Mouse (Mus musculus) MEL (cell line): ENCODE results near the gene Notch4. TPM values are rescaled to one million over a fixed set of nuclear protein-coding genes. Genes with fewer than 3 reads are reported as not detected.

ENCODE experiments used
- DNase-seq: peaks from one replicate; pipeline ENCODE4 v3.0.0; 2011; ENCODE audit warnings: low read depth, low spot score
- H3K27ac ChIP-seq: 2 replicates; pipeline ENCODE4 v1.5.1; 2012; ENCODE audit warnings: low read depth, mild to moderate bottlenecking, control low read depth, low read length, moderate library complexity; ENCODE audit not compliant: control insufficient read depth
- H3K27me3 ChIP-seq, 2 experiments: fragments of 150-350 bp in 1 of 2; sonication (generic) in 1 of 2; 2 replicates each; pipeline ENCODE4 v1.6.1; 2012; ENCODE audit warnings: low read length in 2 of 2, mild to moderate bottlenecking in 2 of 2, improper control_type of control experiment in 1 of 2, moderate library complexity in 1 of 2; ENCODE audit not compliant: insufficient read depth in 2 of 2, control insufficient read depth in 1 of 2
- H3K36me3 ChIP-seq, 2 experiments: 2 replicates each; pipeline ENCODE4 v1.6.1; 2012 to 2014; ENCODE audit warnings: low read length in 2 of 2, improper control_type of control experiment in 1 of 2, inconsistent platforms in 1 of 2, mild to moderate bottlenecking in 1 of 2; ENCODE audit not compliant: insufficient read depth in 2 of 2, control insufficient read depth in 1 of 2
- H3K4me1 ChIP-seq, 2 experiments: fragments of 150-350 bp in 1 of 2; sonication (generic) in 1 of 2; 2 replicates each; pipeline ENCODE4 v1.6.1; 2012; ENCODE audit warnings: low read length in 2 of 2, improper control_type of control experiment in 1 of 2, mild to moderate bottlenecking in 1 of 2; ENCODE audit not compliant: insufficient read depth in 2 of 2, control insufficient read depth in 1 of 2
- H3K4me3 ChIP-seq, 2 experiments: fragments of 150-350 bp in 1 of 2; sonication (generic) in 1 of 2; 2 replicates each; pipeline ENCODE4 v1.5.1; 2012; ENCODE audit warnings: low read depth in 2 of 2, low read length in 2 of 2, mild to moderate bottlenecking in 2 of 2, moderate library complexity in 2 of 2, control low read depth in 1 of 2, improper control_type of control experiment in 1 of 2; ENCODE audit not compliant: control insufficient read depth in 1 of 2, insufficient read depth in 1 of 2
- H3K79me2 ChIP-seq: 2 replicates; pipeline ENCODE4 v1.6.1; 2012; ENCODE audit warnings: mild to moderate bottlenecking, low read length, moderate library complexity; ENCODE audit not compliant: control insufficient read depth, poor library complexity, insufficient read depth
- H3K9ac ChIP-seq: 2 replicates; pipeline ENCODE4 v1.6.1; 2012; ENCODE audit warnings: low read depth, mild to moderate bottlenecking, control low read depth, low read length, moderate library complexity; ENCODE audit not compliant: control insufficient read depth, poor library complexity, severe bottlenecking
- H3K9me3 ChIP-seq: fragments of 150-350 bp; sonication (generic); replicated peaks from 2 replicates; pipeline ENCODE4 v1.6.1; 2012; ENCODE audit warnings: mild to moderate bottlenecking, low read length, improper control_type of control experiment, moderate library complexity; ENCODE audit not compliant: insufficient read depth
- CTCF ChIP-seq, 3 experiments: IDR thresholded peaks in 2 of 3; conservative IDR thresholded peaks in 1 of 3; 2 replicates each; pipeline ENCODE4 v1.5.1; 2011 to 2012; ENCODE audit warnings: low read length in 3 of 3, low read depth in 2 of 3, mild to moderate bottlenecking in 2 of 3, improper control_type of control experiment in 1 of 3, inconsistent platforms in 1 of 3, mixed read lengths in 1 of 3, moderate library complexity in 1 of 3; ENCODE audit not compliant: control insufficient read depth in 1 of 3, insufficient read depth in 1 of 3, poor library complexity in 1 of 3, severe bottlenecking in 1 of 3
- E2F4 ChIP-seq: IDR thresholded peaks from 2 replicates; pipeline ENCODE4 v1.6.1; 2011; ENCODE audit warnings: low read depth, low read length, improper control_type of control experiment, borderline replicate concordance
- ELF1 ChIP-seq: IDR thresholded peaks from 2 replicates; pipeline ENCODE4 v1.6.1; 2014; ENCODE audit warnings: low read depth, mild to moderate bottlenecking, inconsistent platforms, low read length, improper control_type of control experiment, moderate library complexity
- GATA1 ChIP-seq: IDR thresholded peaks from 2 replicates; pipeline ENCODE4 v1.6.1; 2011; ENCODE audit warnings: low read depth, low read length, improper control_type of control experiment
- HCFC1 ChIP-seq: IDR thresholded peaks from 2 replicates; pipeline ENCODE4 v1.6.1; 2012; ENCODE audit warnings: low read depth, mild to moderate bottlenecking, inconsistent platforms, low read length, improper control_type of control experiment, moderate library complexity
- MAFK ChIP-seq: IDR thresholded peaks from 2 replicates; pipeline ENCODE4 v1.6.1; 2011; ENCODE audit warnings: low read depth, mild to moderate bottlenecking, low read length, improper control_type of control experiment, borderline replicate concordance
- MAX ChIP-seq: IDR thresholded peaks from 2 replicates; pipeline ENCODE4 v1.6.1; 2011; ENCODE audit warnings: low read length, improper control_type of control experiment
- MEF2A ChIP-seq: IDR thresholded peaks from 2 replicates; pipeline ENCODE4 v1.6.1; 2014; ENCODE audit warnings: low read depth, mild to moderate bottlenecking, inconsistent platforms, low read length, improper control_type of control experiment; ENCODE audit not compliant: poor library complexity, insufficient replicate concordance, severe bottlenecking; ENCODE audit errors: extremely low read depth
- NELFE ChIP-seq: IDR thresholded peaks from 2 replicates; pipeline ENCODE4 v1.6.1; 2011; ENCODE audit warnings: low read depth, low read length, improper control_type of control experiment
- POLR2A ChIP-seq, 2 experiments: IDR thresholded peaks; 2 replicates each; pipeline ENCODE4 v1.6.1; 2011 to 2012; ENCODE audit warnings: low read length in 2 of 2, mild to moderate bottlenecking in 2 of 2, control low read depth in 1 of 2, improper control_type of control experiment in 1 of 2, low read depth in 1 of 2, moderate library complexity in 1 of 2; ENCODE audit not compliant: control insufficient read depth in 1 of 2, insufficient read depth in 1 of 2, poor library complexity in 1 of 2
- POLR2AphosphoS2 ChIP-seq: IDR thresholded peaks from 2 replicates; pipeline ENCODE4 v1.6.1; 2011; ENCODE audit warnings: low read length, improper control_type of control experiment
- RCOR1 ChIP-seq: IDR thresholded peaks from 2 replicates; pipeline ENCODE4 v1.6.1; 2012; ENCODE audit warnings: low read depth, mild to moderate bottlenecking, inconsistent platforms, low read length, improper control_type of control experiment
- SIN3A ChIP-seq: IDR thresholded peaks from 2 replicates; pipeline ENCODE4 v1.6.1; 2012; ENCODE audit warnings: low read length, improper control_type of control experiment, inconsistent platforms
- SMC3 ChIP-seq: IDR thresholded peaks from 2 replicates; pipeline ENCODE4 v1.6.1; 2011; ENCODE audit warnings: low read depth, low read length, improper control_type of control experiment
- TAL1 ChIP-seq: IDR thresholded peaks from 2 replicates; pipeline ENCODE4 v1.6.1; 2012; ENCODE audit warnings: mild to moderate bottlenecking, inconsistent platforms, low read length, moderate library complexity, mixed read lengths
- USF1 ChIP-seq: IDR thresholded peaks from 2 replicates; pipeline ENCODE4 v1.6.1; 2014; ENCODE audit warnings: low read depth, mild to moderate bottlenecking, inconsistent platforms, low read length, improper control_type of control experiment, moderate library complexity
- USF2 ChIP-seq, 2 experiments: IDR thresholded peaks; 2 replicates each; pipeline ENCODE4 v1.6.1; 2011 to 2012; ENCODE audit warnings: improper control_type of control experiment in 2 of 2, low read length in 2 of 2, borderline replicate concordance in 1 of 2, inconsistent platforms in 1 of 2, low read depth in 1 of 2, mild to moderate bottlenecking in 1 of 2; ENCODE audit not compliant: insufficient read depth in 1 of 2
- ZC3H11A ChIP-seq: IDR thresholded peaks from 2 replicates; pipeline ENCODE4 v1.6.1; 2012; ENCODE audit warnings: low read depth, mild to moderate bottlenecking, inconsistent platforms, low read length, improper control_type of control experiment
- ZMIZ1 ChIP-seq: IDR thresholded peaks from 2 replicates; pipeline ENCODE4 v1.6.1; 2012; ENCODE audit warnings: low read depth, mild to moderate bottlenecking, inconsistent platforms, low read length, improper control_type of control experiment, moderate library complexity
- ZNF384 ChIP-seq: IDR thresholded peaks from 2 replicates; pipeline ENCODE4 v1.6.1; 2012; ENCODE audit warnings: low read depth, mild to moderate bottlenecking, inconsistent platforms, low read length, improper control_type of control experiment
- polyA plus RNA-seq, 2 experiments: library from polyadenylated mRNA; stranded (reverse) in 1 of 2; unstranded in 1 of 2; fragments of >175 nt in 1 of 2; fragments of >200 nt in 1 of 2; gene quantifications; 2 replicates each; pipeline versions ENCODE4 v1.2.1 to v1.2.4; 2012; ENCODE audit warnings: low replicate concordance in 2 of 2, low read depth in 1 of 2; ENCODE audit not compliant: insufficient read length in 2 of 2, insufficient read depth in 1 of 2, missing spikeins in 1 of 2
- total RNA-seq: library from RNA; depleted of rRNA; stranded (reverse); fragments of 300-350 nt; gene quantifications from 2 replicates; pipeline ENCODE4 v1.2.3, GENCODE M21; 2012

The Notch4 gene
- total and polyA plus RNA-seq, 3 experiments = 0.15 to 21.9 (median 0.33) TPM

DNA sequence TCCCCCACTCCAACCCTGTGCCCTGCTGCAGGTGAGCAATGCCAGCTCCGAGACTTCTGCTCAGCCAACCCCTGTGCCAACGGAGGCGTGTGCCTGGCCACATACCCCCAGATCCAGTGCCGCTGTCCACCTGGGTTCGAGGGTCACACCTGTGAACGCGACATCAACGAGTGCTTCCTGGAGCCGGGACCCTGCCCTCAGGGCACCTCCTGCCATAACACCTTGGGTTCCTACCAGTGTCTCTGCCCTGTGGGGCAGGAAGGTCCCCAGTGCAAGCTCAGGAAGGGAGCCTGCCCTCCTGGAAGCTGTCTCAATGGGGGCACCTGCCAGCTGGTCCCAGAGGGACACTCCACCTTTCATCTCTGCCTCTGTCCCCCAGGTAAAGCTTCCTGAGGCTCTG, 3.2 kb downstream of the Notch4 start:
- H3K79me2 ChIP-seq = no peaks in the 10 kb centered on the region
- H3K27ac ChIP-seq = no peak overlapping the region
- H3K36me3 ChIP-seq = no peaks in the 10 kb centered on the region
- no peak for TF ChIP-seq ZNF384
- no peak for TF ChIP-seq E2F4
- TF ChIP-seq SMC3 = no peak
- no peak for TF ChIP-seq CTCF (IDR thresholded peaks at IDR 0.05 in 2 of 3, conservative IDR thresholded peaks at IDR 0.05 in 1 of 3; ENCODE audit: control insufficient read depth in 1 of 3, insufficient read depth in 1 of 3, low read depth in 2 of 3, low read length in 3 of 3, poor library complexity in 1 of 3, severe bottlenecking in 1 of 3)
- no peak for TF ChIP-seq MEF2A
- H3K9me3 ChIP-seq = no peaks in the 10 kb centered on the region
- H3K4me1 ChIP-seq = no peaks in the 10 kb centered on the region; a peak in 1 of 4 replicates
- no peak for DNase-seq
- no peak overlapping the region for H3K4me3 ChIP-seq
- peaks cover 0 to 4% of the 10 kb centered on the region in 2 experiments; a peak in 2 of 4 replicates for H3K27me3 ChIP-seq
- H3K9ac ChIP-seq = no peak overlapping the region

- no peak for DNase-seq
- H3K4me3 ChIP-seq = no peak overlapping the region
- TF ChIP-seq SIN3A (no peak), POLR2AphosphoS2 (no peak), TAL1 (no peak), USF1 (no peak), RCOR1 (no peak), ELF1 (no peak), HCFC1 (no peak), USF2 (IDR thresholded peaks at IDR 0.05; ENCODE audit: borderline replicate concordance in 1 of 2, insufficient read depth in 1 of 2, low read depth in 1 of 2, low read length in 2 of 2) (no peak), NELFE (no peak)
- H3K4me1 ChIP-seq = no peaks in the 10 kb centered on the region; a peak in 1 of 4 replicates
- H3K9me3 ChIP-seq = no peaks in the 10 kb centered on the region
- no peak overlapping the region for H3K27ac ChIP-seq
- H3K27me3 ChIP-seq = peaks cover 0 to 4% of the 10 kb centered on the region in 2 experiments; a peak in 2 of 4 replicates
- no peaks in the 10 kb centered on the region for H3K36me3 ChIP-seq
- H3K79me2 ChIP-seq = no peaks in the 10 kb centered on the region
- H3K9ac ChIP-seq = no peak overlapping the region
Measured at GRCm38 (mm10) chr17:34568421-34568820, 4.4 kb downstream of the Notch4 start.

- Histone ChIP-seq H3K79me2 (no peaks in the 10 kb centered on the region), H3K4me3 (no peak overlapping the region), H3K9me3 (no peaks in the 10 kb centered on the region), H3K36me3 (no peaks in the 10 kb centered on the region), H3K9ac (no peak overlapping the region), H3K27me3 (peaks cover 0 to 4% of the 10 kb centered on the region in 2 experiments; a peak in 2 of 4 replicates), H3K27ac (no peak overlapping the region), H3K4me1 (no peaks in the 10 kb centered on the region)
- TF ChIP-seq GATA1 (no peak), SMC3 (no peak), ZC3H11A (no peak), ZMIZ1 (no peak), POLR2A (IDR thresholded peaks at IDR 0.05; ENCODE audit: control insufficient read depth in 1 of 2, insufficient read depth in 1 of 2, low read depth in 1 of 2, low read length in 2 of 2, poor library complexity in 1 of 2) (no peak), USF1 (no peak), MAX (no peak), MAFK (no peak), ELF1 (no peak), RCOR1 (no peak)
- no peak for DNase-seq
Measured at GRCm38 (mm10) chr17:34569919-34570318, 5.9 kb downstream of the Notch4 start.
